Mouse (Mus musculus) midbrain, embryonic 10.5 days (tissue): ENCODE measurements around the gene Tbx1. TPM values are rescaled to one million over a fixed set of nuclear protein-coding genes. Genes with fewer than 3 reads are reported as not detected.
"Not testable (repeated sequence)": the region's sequence is repeated elsewhere in the genome, so short reads cannot be mapped to it uniquely, and the experiment has no call there.

Experiments
- DNase-seq: peaks from one replicate; pipeline ENCODE4 v3.0.0-alpha.2; 2017; ENCODE audit warnings: low spot score
- H3K27ac ChIP-seq: fragments of 300-500 bp; sonication (generic); replicated peaks from 2 replicates; pipeline ENCODE4 v1.5.1; 2016; ENCODE audit warnings: mild to moderate bottlenecking
- H3K27me3 ChIP-seq: fragments of 300-500 bp; sonication (generic); 2 replicates; pipeline ENCODE4 v1.6.1; 2016; ENCODE audit warnings: low read depth, mild to moderate bottlenecking; ENCODE audit not compliant: poor library complexity, severe bottlenecking
- H3K36me3 ChIP-seq: fragments of 300-500 bp; sonication (generic); 2 replicates; pipeline ENCODE4 v1.6.1; 2016; ENCODE audit warnings: mild to moderate bottlenecking, moderate library complexity
- H3K4me1 ChIP-seq: fragments of 300-500 bp; sonication (generic); 2 replicates; pipeline ENCODE4 v1.6.1; 2016
- H3K4me3 ChIP-seq: fragments of 300-500 bp; sonication (generic); 2 replicates; pipeline ENCODE4 v1.5.1; 2016; ENCODE audit warnings: mild to moderate bottlenecking, moderate library complexity
- H3K9me3 ChIP-seq: fragments of 300-500 bp; sonication (generic); replicated peaks from 2 replicates; pipeline ENCODE4 v1.6.1; 2016; ENCODE audit warnings: mild to moderate bottlenecking
- WGBS: fragments of 180-500 bp; shearing (Covaris S2); methylation state at CpG from one replicate; pipeline ENCODE4 v1.1.7; 2016; 5-methylcytosine and 5-hydroxymethylcytosine counted together
- polyA plus RNA-seq: library from polyadenylated mRNA; unstranded; fragments of >200 nt; fragmentation: Nextera tagmentation; extraction: Ambion mirVana; gene quantifications from 2 replicates; pipeline ENCODE4 v1.2.1, GENCODE M21; 2016

Gene Tbx1
- polyA plus RNA-seq, 1 experiment from 2014 or later: 1.7 TPM

DNA sequence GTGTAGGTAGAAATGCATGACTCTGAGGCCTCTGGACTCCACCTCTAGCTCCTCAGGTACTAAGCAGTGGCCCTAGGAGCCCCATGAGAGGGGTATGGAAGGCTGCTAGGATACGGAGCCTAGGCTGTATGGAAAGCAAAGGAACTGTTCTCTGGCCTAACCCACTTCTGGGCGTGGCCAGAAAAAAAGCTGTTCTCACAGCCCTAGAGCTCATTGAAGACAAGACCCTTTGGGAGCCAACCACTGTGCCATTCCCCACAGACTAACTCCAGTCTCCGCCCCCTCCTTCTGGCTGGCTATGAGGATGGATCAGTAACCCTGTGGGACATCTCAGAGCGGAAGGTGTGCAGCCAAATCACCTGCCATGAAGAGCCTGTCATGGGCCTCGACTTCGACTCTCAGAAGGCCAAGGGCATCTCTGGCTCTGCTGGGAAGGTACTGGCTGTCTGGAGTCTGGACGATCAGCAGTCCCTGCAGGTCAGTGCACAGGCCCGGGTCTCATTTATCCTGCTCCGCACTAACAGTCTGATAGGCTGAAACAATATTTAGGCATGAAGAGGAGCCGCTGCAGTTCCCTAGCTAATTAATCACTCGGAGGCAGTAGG is 38.3 kb downstream of the Tbx1 start:
- no peaks in the 10 kb centered on the region for H3K36me3 ChIP-seq
- H3K27ac ChIP-seq: peak overlapping the region; percentile 17; the same call in 1 of the 2 replicates
- no peaks in the 10 kb centered on the region for H3K9me3 ChIP-seq
- no peak for DNase-seq
- H3K4me3 ChIP-seq: no peak overlapping the region
- peaks cover 5% of the 10 kb centered on the region; the same call in 1 of the 2 replicates for H3K27me3 ChIP-seq
- 82% methylated on average over 11 of the region's 11 CpGs for WGBS
- peaks cover 16% of the 10 kb centered on the region for H3K4me1 ChIP-seq

DNA sequence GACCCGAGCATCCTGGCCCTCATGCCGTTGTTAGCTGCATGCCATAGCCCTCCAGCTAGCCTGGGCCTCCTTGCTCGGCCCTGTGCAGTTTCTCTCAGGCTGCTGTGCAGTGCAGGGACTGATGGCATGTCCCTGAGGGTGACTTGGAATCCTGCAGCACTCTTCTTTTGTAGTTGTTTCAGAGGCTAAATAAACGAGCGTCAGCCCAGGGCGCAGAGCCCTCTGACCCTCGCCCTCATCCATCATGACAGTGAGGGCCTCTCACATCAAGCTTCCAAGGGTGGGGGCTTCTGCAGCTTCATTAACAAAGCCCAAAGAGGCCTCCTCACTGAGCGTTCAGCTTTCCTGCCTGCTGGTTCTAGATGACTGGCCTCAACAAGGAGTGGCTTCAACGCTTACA is 38.9 kb downstream of the Tbx1 start:
- Histone ChIP-seq H3K27ac (peak overlapping the region; percentile 17; the same call in 1 of the 2 replicates), H3K36me3 (no peaks in the 10 kb centered on the region), H3K4me3 (no peak overlapping the region), H3K9me3 (no peaks in the 10 kb centered on the region), H3K4me1 (peaks cover 16% of the 10 kb centered on the region), H3K27me3 (peaks cover 5% of the 10 kb centered on the region; the same call in 1 of the 2 replicates)
- WGBS: 51% methylated on average over 9 of the region's 9 CpGs
- DNase-seq: no peak

DNA sequence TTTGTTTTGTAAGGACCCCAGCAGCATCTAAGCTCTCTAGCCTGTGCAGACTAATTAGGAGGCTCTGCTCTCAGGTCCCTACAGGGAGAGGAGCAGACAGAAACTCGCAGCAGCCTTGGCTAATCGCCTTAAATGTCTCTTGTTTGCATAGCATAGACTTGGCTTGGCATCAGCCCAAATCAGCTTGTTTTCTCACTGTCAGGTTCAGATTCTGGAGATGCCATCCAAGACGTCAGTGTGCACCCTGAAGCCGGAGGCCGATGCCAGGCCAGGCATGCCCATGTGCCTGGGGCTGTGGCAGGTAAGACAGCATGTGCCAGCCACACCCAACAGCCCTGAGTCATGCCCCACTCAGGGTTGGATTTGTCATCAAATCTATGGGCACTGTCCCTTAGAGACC is 42.6 kb downstream of the Tbx1 start:
- H3K4me3 ChIP-seq: no peak overlapping the region
- WGBS: 85% methylated on average over 5 of the region's 5 CpGs
- H3K27me3 ChIP-seq: peaks cover 5% of the 10 kb centered on the region; the same call in 1 of the 2 replicates
- no peak overlapping the region for H3K27ac ChIP-seq
- H3K36me3 ChIP-seq: no peaks in the 10 kb centered on the region
- no peak for DNase-seq
- peaks cover 19% of the 10 kb centered on the region for H3K4me1 ChIP-seq
- no peaks in the 10 kb centered on the region for H3K9me3 ChIP-seq

DNA sequence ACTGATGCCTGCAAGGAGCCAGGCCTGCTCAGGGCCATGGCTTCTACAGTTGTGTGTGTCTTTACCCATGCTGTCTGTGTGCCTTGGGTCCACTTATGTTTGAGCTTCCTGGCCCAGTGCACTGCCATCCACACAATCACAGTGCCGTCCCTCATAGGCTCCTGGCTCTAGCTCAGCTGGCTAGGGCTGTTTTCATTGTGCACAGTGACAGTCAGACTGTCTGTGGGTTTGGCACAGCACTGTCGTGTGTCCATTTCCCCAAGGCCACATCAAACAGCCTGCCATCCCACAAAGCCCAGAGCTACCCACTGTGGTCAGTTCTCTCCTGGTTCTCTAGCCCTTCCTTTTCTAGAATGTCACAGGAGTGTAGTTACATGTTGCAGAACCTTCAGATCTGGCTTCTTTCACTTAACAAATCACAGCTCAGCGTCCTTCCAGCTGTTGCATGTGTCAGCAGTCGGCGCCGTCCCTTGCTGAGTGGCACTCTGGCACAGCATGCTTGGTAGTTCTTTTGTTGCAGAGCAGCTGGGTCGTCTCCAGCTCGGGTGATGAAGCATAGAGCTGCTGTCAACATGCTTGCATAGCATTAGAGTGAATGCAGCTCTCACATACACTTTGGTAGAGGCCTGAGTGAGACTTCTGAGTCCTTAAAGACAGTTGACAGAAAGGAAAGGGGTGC is 47.2 kb downstream of the Tbx1 start:
- no peak for DNase-seq
- Histone ChIP-seq H3K27ac (no peak overlapping the region; the same call in 1 of the 2 replicates), H3K9me3 (no peaks in the 10 kb centered on the region), H3K4me3 (no peak overlapping the region), H3K36me3 (no peaks in the 10 kb centered on the region), H3K27me3 (no peaks in the 10 kb centered on the region), H3K4me1 (peaks cover 7% of the 10 kb centered on the region; the same call in 1 of the 2 replicates)
- WGBS: 73% methylated on average over 8 of the region's 8 CpGs

DNA sequence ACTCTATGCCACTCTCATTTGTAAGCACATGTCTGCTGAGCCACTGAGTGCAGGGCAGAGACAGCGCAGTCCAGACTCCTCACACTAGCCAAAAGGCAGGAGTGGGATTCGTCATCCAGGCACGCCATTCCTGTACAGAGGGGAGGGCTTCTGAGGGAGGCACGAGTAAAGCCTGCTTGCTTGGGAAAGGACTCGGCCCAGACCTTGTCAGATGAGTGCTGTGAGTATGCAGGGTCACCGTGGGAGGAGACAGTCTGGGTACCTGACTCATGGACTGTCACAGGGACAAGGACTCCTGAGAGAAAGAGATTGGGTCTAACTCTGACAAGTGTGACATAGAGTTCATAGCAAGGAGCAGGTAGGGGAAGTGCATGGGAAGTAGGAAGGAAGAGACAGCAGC is 51.2 kb downstream of the Tbx1 start:
- no peak for DNase-seq
- no peaks in the 10 kb centered on the region for H3K27me3 ChIP-seq
- 85% methylated on average over 6 of the region's 6 CpGs for WGBS
- H3K4me1 ChIP-seq: peaks cover 7% of the 10 kb centered on the region; the same call in 1 of the 2 replicates
- no peak overlapping the region for H3K27ac ChIP-seq
- H3K36me3 ChIP-seq: no peaks in the 10 kb centered on the region
- H3K4me3 ChIP-seq: no peak overlapping the region
- no peaks in the 10 kb centered on the region for H3K9me3 ChIP-seq

DNA sequence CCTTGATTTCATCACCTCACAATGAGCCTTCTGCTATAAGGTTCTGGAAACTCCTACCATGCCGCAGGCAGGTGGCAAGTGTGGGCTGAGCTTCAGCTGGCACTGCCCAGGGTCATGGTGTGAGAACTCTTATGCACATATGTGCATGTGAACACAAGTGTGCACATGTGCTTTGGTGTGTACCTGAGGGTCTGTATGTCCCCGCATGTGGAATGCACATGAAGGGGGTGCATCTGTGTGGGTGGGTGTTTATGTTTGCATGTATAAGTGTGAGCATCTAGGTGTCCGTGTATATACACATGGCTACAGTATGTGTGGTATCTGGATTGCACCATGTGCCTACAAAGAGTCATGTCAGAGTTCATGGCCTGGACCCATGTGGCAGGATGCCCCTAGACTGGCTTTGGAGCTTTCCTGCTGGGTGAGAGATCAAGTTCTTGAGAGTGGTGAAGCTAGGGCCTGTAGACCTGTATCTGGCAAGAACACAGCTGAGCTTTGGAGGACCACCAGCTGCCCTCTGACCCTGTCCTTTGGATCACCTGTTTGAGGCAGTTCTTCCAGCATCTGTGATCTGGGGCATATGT is 53.0 kb downstream of the Tbx1 start:
- H3K9me3 ChIP-seq: no peaks in the 10 kb centered on the region
- DNase-seq: no peak
- H3K27me3 ChIP-seq: no peaks in the 10 kb centered on the region
- no peak overlapping the region for H3K27ac ChIP-seq
- 83% methylated on average over 3 of the region's 3 CpGs for WGBS
- no peaks in the 10 kb centered on the region for H3K36me3 ChIP-seq
- 0 out of 2 replicates have a peak, but pooled peaks cover 5% of the 10 kb centered on the region for H3K4me1 ChIP-seq
- H3K4me3 ChIP-seq: no peak overlapping the region

DNA sequence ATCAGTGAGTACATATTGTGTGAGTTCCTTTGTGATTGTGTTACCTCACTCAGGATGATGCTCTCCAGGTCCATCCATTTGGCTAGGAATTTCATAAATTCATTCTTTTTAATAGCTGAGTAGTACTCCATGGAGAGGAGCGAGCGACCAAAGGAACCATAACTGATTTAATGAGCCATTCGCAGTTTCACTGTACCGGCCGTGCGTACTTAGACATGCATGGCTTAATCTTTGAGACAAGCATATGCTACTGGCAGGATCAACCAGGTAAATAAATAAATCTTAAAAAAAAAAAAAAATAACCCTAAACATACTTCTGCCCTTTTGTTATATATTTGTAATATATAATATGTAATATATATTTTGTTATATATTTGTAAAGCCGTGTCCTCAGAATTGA is 57.4 kb downstream of the Tbx1 start:
- not testable (repeated sequence) for H3K4me1 ChIP-seq, H3K36me3 ChIP-seq, H3K27ac ChIP-seq, H3K4me3 ChIP-seq, DNase-seq, H3K27me3 ChIP-seq, H3K9me3 ChIP-seq
- WGBS: 92% methylated on average over 7 of the region's 7 CpGs

Other genes with a start within 250 kb of the Tbx1 start
- 40.1 and 45.2 TPM in 2 replicates for gene Tango2, start 242.6 kb downstream of the Tbx1 start, polyA plus RNA-seq
- gene Arvcf, start 242.5 kb downstream of the Tbx1 start, polyA plus RNA-seq: 110 and 133 TPM in 2 replicates
- 30.6 and 30.7 TPM in 2 replicates for gene Txnrd2, start 164.3 kb downstream of the Tbx1 start, polyA plus RNA-seq
- 62.0 and 66.0 TPM in 2 replicates for gene Comt, start 163.8 kb downstream of the Tbx1 start, polyA plus RNA-seq
- gene Gnb1l, start 92.0 kb downstream of the Tbx1 start, polyA plus RNA-seq: 13.3 and 16.0 TPM in 2 replicates
- gene Rtl10, start 91.8 kb downstream of the Tbx1 start, polyA plus RNA-seq: 2.1 and 2.4 TPM in 2 replicates
- 4.5 and 4.6 TPM in 2 replicates for gene Gp1bb, start 31.7 kb upstream of the Tbx1 start, polyA plus RNA-seq
- gene Gm49601, start 35.8 kb upstream of the Tbx1 start, polyA plus RNA-seq: 3.7 and 5.8 TPM in 2 replicates
- gene Sept5, start 39.3 kb upstream of the Tbx1 start, polyA plus RNA-seq: 31.2 and 42.8 TPM in 2 replicates
- gene Cldn5, start 186.2 kb upstream of the Tbx1 start, polyA plus RNA-seq: 29.5 and 29.9 TPM in 2 replicates
- 96.4 and 107 TPM in 2 replicates for gene Ufd1, start 221.1 kb upstream of the Tbx1 start, polyA plus RNA-seq
- 66.8 and 76.4 TPM in 2 replicates for gene Cdc45, start 221.3 kb upstream of the Tbx1 start, polyA plus RNA-seq
- gene 2510002D24Rik, start 245.9 kb upstream of the Tbx1 start, polyA plus RNA-seq: 25.7 and 26.6 TPM in 2 replicates
- not detected in 2 replicates for gene Gm28539, start 245.9 kb upstream of the Tbx1 start, polyA plus RNA-seq